Mouse (Mus musculus): ENCODE data around the gene Ccno.

DNA sequence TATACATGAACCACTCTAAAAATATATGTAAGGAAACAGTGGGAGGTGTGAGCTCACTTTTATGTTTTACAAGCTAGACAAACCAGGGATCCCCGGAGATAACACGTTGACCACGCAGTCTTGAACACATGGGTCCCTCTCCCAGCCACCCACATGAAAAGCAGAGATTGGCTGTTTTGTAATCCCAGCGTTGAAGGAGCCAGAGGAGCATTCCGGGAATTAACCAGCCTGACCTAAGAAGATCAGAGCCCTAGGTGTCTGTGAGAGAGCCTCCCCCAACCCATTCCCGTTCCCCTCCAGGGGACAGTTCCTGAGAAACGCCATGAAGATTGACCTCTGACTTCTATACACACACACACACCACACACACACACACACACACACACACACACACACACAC is 43.7 kb downstream of the Ccno start:
- no peak for TF ChIP-seq GATA1 (IDR thresholded peaks at IDR 0.05; ENCODE audit: low read length)
- no peak for TF ChIP-seq TAL1 (IDR thresholded peaks at IDR 0.05; ENCODE audit: low read length)

All from erythroblast, embryonic 14.5 days (primary cell).